9 mouse cellular contexts compared by ENCODE assay signal in genomic region chr6:17282159-17282558, GRCm38 (mm10). TPM values are rescaled to one million over a fixed set of nuclear protein-coding genes. Genes with fewer than 3 reads are reported as not detected.
DNase-seq lines count a peak whose midpoint lies in the region; ATAC-seq lines count a peak whose summit lies in the region.
"Had no signal": no experiment of that assay in that cellular context is flagged by ENCODE, and none has a peak within 500 bp of the region (broad histone marks: within the 10 kb centered on the region; RNA-seq: fewer than 3 reads in every experiment).

No protein-coding gene starts in this region.

- H3K9ac ChIP-seq in heart, embryonic 15.5 days = peak overlapping the region; percentile 66; the same call in 1 of the 2 replicates
- peak overlapping the region; percentile 75 for H3K9ac ChIP-seq in kidney, embryonic 16.5 days (replicated peaks; ENCODE audit: low read length)

- WGBS in heart, embryonic 15.5 days = 45% methylated on average over 5 of the region's 5 CpGs
- 26% methylated on average over 5 of the region's 5 CpGs for WGBS in kidney, embryonic 16.5 days

- peak; percentile 28 for DNase-seq in adrenal gland, adult 2 months
- DNase-seq in adrenal gland, postnatal 25 days = no peak
- peak; percentile 47 for DNase-seq in Muller cell, postnatal 12 days (ENCODE audit: inconsistent ontology term)
- peak; percentile 72 for DNase-seq in lung, postnatal 25 days (ENCODE audit: low spot score)
- no peak for DNase-seq in layer of hippocampus, postnatal 14 days (ENCODE audit: low spot score in 2 of 2)
- DNase-seq in cerebellum, postnatal 36 days = no peak

- H3K9me3 ChIP-seq in heart, embryonic 15.5 days (replicated peaks) = no peaks in the 10 kb centered on the region
- H3K9me3 ChIP-seq in kidney, embryonic 16.5 days (ENCODE audit: low read length) = no peaks in the 10 kb centered on the region

- ATAC-seq in heart, embryonic 15.5 days (replicated peaks; ENCODE audit: insufficient number of reproducible peaks, insufficient read depth, low FRiP score, low read depth) = no peak; the same call in 1 of the 2 replicates
- 0 out of 2 replicates have a peak, but pooled peaks have one; percentile 43 for ATAC-seq in kidney, embryonic 16.5 days (ENCODE audit: low FRiP score, low TSS enrichment)

- H3K27me3 ChIP-seq in heart, embryonic 15.5 days = no peaks in the 10 kb centered on the region
- H3K27me3 ChIP-seq in kidney, embryonic 16.5 days (ENCODE audit: insufficient read depth, low read length) = no peaks in the 10 kb centered on the region; the same call in 1 of the 2 replicates

- H3K4me3 ChIP-seq in heart, embryonic 15.5 days = peak overlapping the region; percentile 62
- H3K4me3 ChIP-seq in kidney, embryonic 16.5 days (ENCODE audit: low read length) = peak overlapping the region; percentile 56
- H3K4me3 ChIP-seq: erythroblast, embryonic 14.5 days had no signal

- peak overlapping the region; percentile 93 for H3K4me2 ChIP-seq in heart, embryonic 15.5 days
- peak overlapping the region; percentile 77 for H3K4me2 ChIP-seq in kidney, embryonic 16.5 days (replicated peaks; ENCODE audit: low read depth, low read length)

- peak overlapping the region; percentile 89 for H3K27ac ChIP-seq in heart, embryonic 15.5 days
- peak overlapping the region; percentile 90 for H3K27ac ChIP-seq in kidney, embryonic 16.5 days (ENCODE audit: low read length)

- no peaks in the 10 kb centered on the region for H3K36me3 ChIP-seq in heart, embryonic 15.5 days
- H3K36me3 ChIP-seq in kidney, embryonic 16.5 days (ENCODE audit: insufficient read depth, low read length) = no peaks in the 10 kb centered on the region

- H3K4me1 ChIP-seq in heart, embryonic 15.5 days (replicated peaks) = peaks cover 16% of the 10 kb centered on the region
- H3K4me1 ChIP-seq in kidney, embryonic 16.5 days (ENCODE audit: insufficient read depth, low read length) = peaks cover 15% of the 10 kb centered on the region

RNA-seq across cellular contexts. Expression of gene Cav2, which starts 1.2 kb away (rescaled TPM):
- total RNA-seq in adrenal gland, adult 2 months (2021) = 10 to 100 TPM; 36.8 to 46.4 TPM
- 36.4 and 42.9 TPM in 2 replicates for polyA plus RNA-seq in adrenal gland, adult 2 months (2012; rRNA removed)
- 34.6 and 37.6 TPM in 2 replicates for total RNA-seq in adrenal gland, postnatal 25 days (2021)
- 40.1 and 44.2 TPM in 2 replicates for polyA plus RNA-seq in heart, embryonic 15.5 days (2015; fragmentation: Nextera tagmentation; extraction: Ambion mirVana)
- polyA plus RNA-seq in kidney, embryonic 16.5 days (2015; fragmentation: Nextera tagmentation; extraction: Ambion mirVana) = 38.1 and 40.9 TPM in 2 replicates
- 10 to 100 TPM; 23.6 to 26.0 TPM for total RNA-seq in layer of hippocampus, postnatal 14 days (2021)
- polyA plus RNA-seq: erythroblast, embryonic 14.5 days had no signal

RNA-seq across cellular contexts. Expression of gene Cav1, which starts 24.0 kb away (rescaled TPM):
- 100 to 1,000 TPM; 191 to 251 TPM for total RNA-seq in adrenal gland, adult 2 months (2021)
- 251 and 318 TPM in 2 replicates for polyA plus RNA-seq in adrenal gland, adult 2 months (2012; rRNA removed)
- total RNA-seq in adrenal gland, postnatal 25 days (2021) = 90.9 and 95.2 TPM in 2 replicates
- 308 and 327 TPM in 2 replicates for polyA plus RNA-seq in heart, embryonic 15.5 days (2015; fragmentation: Nextera tagmentation; extraction: Ambion mirVana)
- polyA plus RNA-seq in kidney, embryonic 16.5 days (2015; fragmentation: Nextera tagmentation; extraction: Ambion mirVana) = 87.9 and 127 TPM in 2 replicates
- 10 to 100 TPM; 28.7 to 42.9 TPM for total RNA-seq in layer of hippocampus, postnatal 14 days (2021)
- polyA plus RNA-seq: erythroblast, embryonic 14.5 days had no signal

Comparison
In these comparisons a context has a peak if more than half of its experiments do, and no peak if none do; other contexts are left out.
1. DNase-seq: peak in adrenal gland, adult 2 months (single experiment), Muller cell, postnatal 12 days (single experiment) and lung, postnatal 25 days (single experiment); none in adrenal gland, postnatal 25 days (single experiment), layer of hippocampus, postnatal 14 days (0 of 2) and cerebellum, postnatal 36 days (0 of 2).